Mouse (Mus musculus): ENCODE results near the gene Uchl3.

DNA sequence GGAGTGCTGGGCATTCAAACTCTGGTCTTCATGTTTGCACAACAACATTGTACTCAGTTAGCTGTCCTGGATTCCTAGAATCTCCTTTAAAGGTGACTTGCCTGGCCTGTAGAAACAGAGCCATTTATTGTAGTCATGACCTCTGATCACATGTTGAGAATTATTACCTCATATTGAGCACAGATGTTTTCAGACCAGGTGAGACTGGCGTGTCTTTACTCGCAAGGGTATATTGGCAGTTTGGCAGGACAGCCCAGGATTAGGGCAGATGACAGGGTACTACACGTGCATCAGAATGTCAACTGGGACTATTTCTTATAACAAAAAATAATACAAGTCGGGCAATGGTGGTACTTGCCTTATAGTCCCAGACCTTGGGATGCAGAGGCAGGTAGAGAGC, 3.2 kb upstream of the Uchl3 start:
- TF ChIP-seq CTCF (IDR thresholded peaks at IDR 0.05; ENCODE audit: borderline replicate concordance, insufficient read depth, low read depth, low read length) (no peak), POLR2A (IDR thresholded peaks at IDR 0.05; ENCODE audit: borderline replicate concordance, insufficient read depth, low read length) (no peak)

Data from cerebellum, adult 2 months (tissue).